Mouse (Mus musculus) forelimb bud, embryonic 11.5 days (tissue): ENCODE measurements around the gene Sgsm2.

Experiments used
- DNase-seq: peaks from one replicate; pipeline ENCODE4 v3.0.0-alpha.2; 2012; ENCODE audit warnings: low read depth, low spot score

The Sgsm2 gene

GRCm38 (mm10) chr11:74896901-74897677 is at the start of gene Sgsm2:
Gene Sgsm2, minus strand, starts transcription at chr11:74897060.
- peak; percentile 57 for DNase-seq

GRCm38 (mm10) chr11:74946348-74946747 is 49.5 kb upstream of the Sgsm2 start:
- DNase-seq: peak; percentile 48

- DNase-seq: no peak
These were observed 33.5 kb upstream of the Sgsm2 start for GRCm38 (mm10) chr11:74930391-74930790.

- DNase-seq: no peak
These were observed 32.3 kb upstream of the Sgsm2 start for GRCm38 (mm10) chr11:74929111-74929510.

- DNase-seq: no peak
These were observed 30.4 kb upstream of the Sgsm2 start for GRCm38 (mm10) chr11:74927236-74927725.

GRCm38 (mm10) chr11:74926388-74927005 is 29.6 kb upstream of the Sgsm2 start:
- no peak for DNase-seq

- peak; percentile 96 for DNase-seq
These were observed 28.9 kb upstream of the Sgsm2 start, which contains the start of the genes Smg6 and Srr for GRCm38 (mm10) chr11:74925577-74926387. Gene Smg6, plus strand, starts transcription at chr11:74925823. Gene Srr, minus strand, starts transcription at chr11:74925948.

GRCm38 (mm10) chr11:74924149-74924548 is 27.3 kb upstream of the Sgsm2 start:
- no peak for DNase-seq

GRCm38 (mm10) chr11:74919249-74919648 is 22.4 kb upstream of the Sgsm2 start:
- no peak for DNase-seq

GRCm38 (mm10) chr11:74912492-74912891 is 15.6 kb upstream of the Sgsm2 start:
- no peak for DNase-seq

GRCm38 (mm10) chr11:74909978-74910377 is 13.1 kb upstream of the Sgsm2 start:
- DNase-seq: no peak

- DNase-seq: no peak
These were observed 11.9 kb upstream of the Sgsm2 start for GRCm38 (mm10) chr11:74908618-74909399.

- no peak for DNase-seq
These were observed 11.0 kb upstream of the Sgsm2 start for GRCm38 (mm10) chr11:74907850-74908249.

- DNase-seq: no peak
These were observed 5.6 kb upstream of the Sgsm2 start for GRCm38 (mm10) chr11:74902416-74902815.

- no peak for DNase-seq
These were observed 4.7 kb upstream of the Sgsm2 start for GRCm38 (mm10) chr11:74901555-74901954.

GRCm38 (mm10) chr11:74898517-74898827 is 1.6 kb upstream of the Sgsm2 start:
- DNase-seq: no peak

GRCm38 (mm10) chr11:74897678-74898516 is 1.0 kb upstream of the Sgsm2 start, which contains the start of gene Tsr1:
Gene Tsr1, plus strand, starts transcription at chr11:74898071.
- peak; percentile 93 for DNase-seq

- DNase-seq: peak; percentile 18
These were observed 620 bp downstream of the Sgsm2 start for GRCm38 (mm10) chr11:74895980-74896900.

GRCm38 (mm10) chr11:74894619-74895018 is 2.2 kb downstream of the Sgsm2 start:
- DNase-seq: no peak
